Mouse (Mus musculus): ENCODE measurements around the gene Josd1. TPM values are rescaled to one million over a fixed set of nuclear protein-coding genes. Genes with fewer than 3 reads are reported as not detected.
A peak's percentile ranks its signal among the peaks of the same experiment; 100 is the strongest.

Josd1 gene
- polyA plus RNA-seq, 1 experiment from 2014 or later = 19.0 TPM

DNA sequence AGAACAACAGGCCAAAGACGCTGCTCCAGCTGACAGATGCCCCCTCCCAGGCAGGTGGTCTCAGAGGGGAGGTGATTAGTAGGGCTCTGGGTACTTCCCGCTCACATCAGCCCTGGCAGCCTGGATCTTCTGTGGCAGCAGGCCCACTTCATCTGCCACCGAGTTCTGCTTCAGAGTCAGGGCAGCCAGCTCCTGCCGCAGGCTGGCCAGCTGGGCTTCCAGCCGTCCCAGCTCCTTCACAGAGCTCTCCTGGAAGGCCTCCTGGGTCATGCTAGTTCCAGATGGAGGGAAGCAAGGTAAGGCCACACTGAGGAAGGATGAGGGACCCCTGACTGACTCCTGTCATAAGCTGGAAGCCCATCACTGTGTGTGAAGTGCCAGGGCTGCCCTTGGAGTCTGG, 40.6 kb upstream of the Josd1 start:
- no peaks in the 10 kb centered on the region for H3K9me3 ChIP-seq (replicated peaks; ENCODE audit: low read length)
- DNase-seq (ENCODE audit: low spot score) (no peak), ATAC-seq (replicated peaks; ENCODE audit: low FRiP score, low read depth) (no peak)
- H3K27ac ChIP-seq = no peak overlapping the region
- H3K4me3 ChIP-seq (replicated peaks; ENCODE audit: low read depth, low read length) = no peak overlapping the region
- no peak overlapping the region for H3K4me2 ChIP-seq (ENCODE audit: low read length)
- H3K4me1 ChIP-seq (replicated peaks; ENCODE audit: insufficient read depth, low read length) = no peaks in the 10 kb centered on the region
- 73% methylated on average over 5 of the region's 5 CpGs for WGBS
- no peak overlapping the region for H3K9ac ChIP-seq (ENCODE audit: low read depth, low read length)
- peaks cover 73% of the 10 kb centered on the region for H3K36me3 ChIP-seq (ENCODE audit: insufficient read depth, low read length)
- no peaks in the 10 kb centered on the region for H3K27me3 ChIP-seq (ENCODE audit: insufficient read depth, low read length)
- TF ChIP-seq CTCF (IDR thresholded peaks at IDR 0.05; ENCODE audit: low read depth) = no peak

DNA sequence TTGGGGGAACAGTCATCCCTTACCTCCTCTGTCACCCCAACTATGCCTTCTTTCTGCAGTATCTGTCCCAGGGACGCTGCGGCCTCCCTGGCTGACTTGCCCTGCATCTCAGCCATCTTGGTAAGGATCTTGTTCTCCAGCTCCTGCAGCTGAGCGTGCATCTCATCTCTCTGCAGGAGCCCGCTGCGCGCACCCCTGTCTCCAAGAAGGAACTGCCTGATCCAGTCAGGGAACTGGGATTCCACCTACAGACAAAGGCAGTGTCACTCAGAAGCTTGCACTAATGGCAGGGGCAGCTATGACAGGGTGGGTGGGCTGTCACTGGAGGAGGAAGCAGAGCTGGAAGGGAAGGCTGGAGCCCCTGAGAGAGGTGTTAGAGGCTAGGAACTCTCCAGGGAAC, 40.1 kb upstream of the Josd1 start:
- WGBS = 93% methylated on average over 6 of the region's 6 CpGs
- DNase-seq (ENCODE audit: low spot score) = no peak
- no peaks in the 10 kb centered on the region for H3K9me3 ChIP-seq (replicated peaks; ENCODE audit: low read length)
- H3K36me3 ChIP-seq (ENCODE audit: insufficient read depth, low read length) = peaks cover 69% of the 10 kb centered on the region
- no peak overlapping the region for H3K27ac ChIP-seq
- no peak overlapping the region for H3K4me2 ChIP-seq (ENCODE audit: low read length)
- no peak for ATAC-seq (replicated peaks; ENCODE audit: low FRiP score, low read depth)
- no peaks in the 10 kb centered on the region for H3K4me1 ChIP-seq (replicated peaks; ENCODE audit: insufficient read depth, low read length)
- no peaks in the 10 kb centered on the region for H3K27me3 ChIP-seq (ENCODE audit: insufficient read depth, low read length)
- H3K4me3 ChIP-seq (replicated peaks; ENCODE audit: low read depth, low read length) = no peak overlapping the region
- no peak overlapping the region for H3K9ac ChIP-seq (ENCODE audit: low read depth, low read length)
- no peak for TF ChIP-seq CTCF (IDR thresholded peaks at IDR 0.05; ENCODE audit: low read depth)

DNA sequence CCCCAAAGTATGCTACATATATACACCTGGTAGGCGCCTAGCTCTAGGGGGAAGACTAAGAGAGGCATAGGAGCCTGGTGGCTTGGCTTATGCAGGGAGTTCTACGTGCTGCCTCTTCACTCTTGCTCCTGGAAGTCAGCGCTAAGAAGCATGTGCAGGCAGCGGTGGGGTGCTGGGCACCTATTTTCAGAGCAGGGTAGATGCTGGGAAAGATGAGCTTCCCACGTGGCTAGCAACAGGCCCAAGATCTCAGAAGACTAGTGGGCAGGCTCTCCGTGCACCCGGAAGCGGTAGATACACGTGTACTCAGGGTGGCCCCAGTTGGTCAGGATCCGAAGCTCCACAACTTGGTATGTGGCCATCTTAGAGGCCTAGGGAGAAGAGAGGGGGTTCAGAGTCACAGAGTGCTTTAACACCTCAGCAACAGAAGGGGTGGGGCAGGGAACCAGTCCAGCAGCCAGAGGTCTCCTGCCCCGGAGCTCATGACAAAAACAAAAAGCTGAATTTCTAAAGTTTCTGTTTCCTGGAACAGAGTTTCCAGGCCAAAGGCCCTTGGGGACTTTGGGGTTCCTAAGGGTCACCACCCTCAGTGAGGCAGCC, 37.6 kb upstream of the Josd1 start:
- Histone ChIP-seq H3K4me3 (replicated peaks; ENCODE audit: low read depth, low read length) (no peak overlapping the region), H3K27me3 (ENCODE audit: insufficient read depth, low read length) (no peaks in the 10 kb centered on the region), H3K4me1 (replicated peaks; ENCODE audit: insufficient read depth, low read length) (no peaks in the 10 kb centered on the region), H3K36me3 (ENCODE audit: insufficient read depth, low read length) (peaks cover 63% of the 10 kb centered on the region), H3K4me2 (ENCODE audit: low read length) (no peak overlapping the region), H3K9ac (ENCODE audit: low read depth, low read length) (no peak overlapping the region), H3K9me3 (replicated peaks; ENCODE audit: low read length) (no peaks in the 10 kb centered on the region), H3K27ac (no peak overlapping the region)
- 90% methylated on average over 11 of the region's 11 CpGs for WGBS
- TF ChIP-seq CTCF (IDR thresholded peaks at IDR 0.05; ENCODE audit: low read depth) = no peak
- ATAC-seq (replicated peaks; ENCODE audit: low FRiP score, low read depth) = no peak
- no peak for DNase-seq (ENCODE audit: low spot score)

DNA sequence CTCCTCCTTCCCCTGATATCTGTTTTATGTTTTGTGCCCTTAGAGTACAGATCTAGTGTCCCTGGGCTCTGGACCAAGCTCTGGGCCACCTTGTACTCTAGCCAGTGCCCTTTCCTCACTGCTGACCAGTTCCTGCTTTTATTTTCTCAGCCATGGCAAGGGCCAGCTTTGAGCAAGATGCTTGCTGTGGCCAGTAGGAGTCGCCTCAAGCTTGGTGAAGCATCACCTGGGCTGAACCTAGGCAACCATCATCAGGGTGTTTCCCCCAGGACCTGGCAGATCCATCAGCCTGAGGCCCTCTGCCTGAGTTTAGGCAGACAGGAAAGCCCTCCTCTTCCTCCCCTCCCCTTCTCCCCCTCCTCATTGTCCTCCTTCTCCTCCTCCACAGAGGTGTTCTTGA, 35.7 kb upstream of the Josd1 start:
- H3K9ac ChIP-seq (ENCODE audit: low read depth, low read length) = no peak overlapping the region
- H3K4me2 ChIP-seq (ENCODE audit: low read length) = no peak overlapping the region
- peaks cover 64% of the 10 kb centered on the region for H3K36me3 ChIP-seq (ENCODE audit: insufficient read depth, low read length)
- peak; percentile 48; the same call in 1 of the 2 replicates for ATAC-seq (replicated peaks; ENCODE audit: low FRiP score, low read depth)
- peak; percentile 64 for DNase-seq (ENCODE audit: low spot score)
- no peak overlapping the region for H3K27ac ChIP-seq
- H3K4me1 ChIP-seq (replicated peaks; ENCODE audit: insufficient read depth, low read length) = no peaks in the 10 kb centered on the region
- no peaks in the 10 kb centered on the region for H3K27me3 ChIP-seq (ENCODE audit: insufficient read depth, low read length)
- TF ChIP-seq CTCF (IDR thresholded peaks at IDR 0.05; ENCODE audit: low read depth) = peak; percentile 74
- H3K9me3 ChIP-seq (replicated peaks; ENCODE audit: low read length) = no peaks in the 10 kb centered on the region
- 7% methylated on average over 1 of the region's 1 CpGs for WGBS
- H3K4me3 ChIP-seq (replicated peaks; ENCODE audit: low read depth, low read length) = no peak overlapping the region

DNA sequence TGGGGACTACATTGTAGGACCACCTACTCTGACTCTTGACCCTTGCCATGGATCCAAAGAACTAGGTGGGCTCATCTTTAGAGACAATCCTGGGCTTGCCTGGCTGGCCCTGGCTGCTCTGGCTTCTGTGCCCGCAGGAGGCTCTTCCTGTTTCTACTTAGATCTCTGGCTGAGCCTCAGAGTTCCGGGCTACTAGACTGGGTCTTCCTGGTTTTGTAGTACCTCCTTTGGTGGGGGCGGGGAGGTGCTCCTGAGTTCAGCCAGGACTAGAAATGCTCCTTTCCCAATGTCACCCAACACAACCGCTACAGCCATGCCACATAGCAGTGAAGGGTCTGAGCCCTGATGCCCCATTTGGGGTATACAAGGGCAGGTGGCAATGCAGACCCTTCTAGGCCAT, 33.1 kb upstream of the Josd1 start:
- H3K9me3 ChIP-seq (replicated peaks; ENCODE audit: low read length) = no peaks in the 10 kb centered on the region
- 79% methylated on average over 4 of the region's 4 CpGs for WGBS
- no peaks in the 10 kb centered on the region for H3K27me3 ChIP-seq (ENCODE audit: insufficient read depth, low read length)
- no peak overlapping the region for H3K9ac ChIP-seq (ENCODE audit: low read depth, low read length)
- no peak overlapping the region for H3K27ac ChIP-seq
- no peak overlapping the region for H3K4me3 ChIP-seq (replicated peaks; ENCODE audit: low read depth, low read length)
- ATAC-seq (replicated peaks; ENCODE audit: low FRiP score, low read depth) (no peak), DNase-seq (ENCODE audit: low spot score) (no peak)
- TF ChIP-seq CTCF (IDR thresholded peaks at IDR 0.05; ENCODE audit: low read depth) = no peak
- peaks cover 60% of the 10 kb centered on the region for H3K36me3 ChIP-seq (ENCODE audit: insufficient read depth, low read length)
- H3K4me1 ChIP-seq (replicated peaks; ENCODE audit: insufficient read depth, low read length) = no peaks in the 10 kb centered on the region
- no peak overlapping the region for H3K4me2 ChIP-seq (ENCODE audit: low read length)

DNA sequence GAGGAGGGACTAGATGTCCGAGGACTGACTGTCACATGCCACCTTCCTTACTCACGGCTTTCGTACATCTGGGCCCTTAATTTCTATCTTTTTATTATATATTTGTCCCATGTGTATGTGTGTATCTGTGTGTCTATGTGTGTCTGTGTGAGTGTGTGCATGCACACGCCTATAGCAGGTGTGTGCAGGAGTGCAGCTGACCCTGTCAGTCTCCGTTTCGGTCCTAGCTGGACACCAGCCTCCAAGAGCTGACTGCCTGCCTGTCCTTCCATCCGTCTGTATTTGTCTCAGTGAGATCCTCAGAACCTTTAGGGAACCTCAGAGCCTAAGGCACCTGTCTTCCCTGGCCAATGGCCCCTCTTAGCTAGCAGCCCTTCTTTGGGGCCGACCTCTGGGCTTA, 32.5 kb upstream of the Josd1 start:
- WGBS = 93% methylated on average over 8 of the region's 8 CpGs
- TF ChIP-seq CTCF (IDR thresholded peaks at IDR 0.05; ENCODE audit: low read depth) = no peak

DNA sequence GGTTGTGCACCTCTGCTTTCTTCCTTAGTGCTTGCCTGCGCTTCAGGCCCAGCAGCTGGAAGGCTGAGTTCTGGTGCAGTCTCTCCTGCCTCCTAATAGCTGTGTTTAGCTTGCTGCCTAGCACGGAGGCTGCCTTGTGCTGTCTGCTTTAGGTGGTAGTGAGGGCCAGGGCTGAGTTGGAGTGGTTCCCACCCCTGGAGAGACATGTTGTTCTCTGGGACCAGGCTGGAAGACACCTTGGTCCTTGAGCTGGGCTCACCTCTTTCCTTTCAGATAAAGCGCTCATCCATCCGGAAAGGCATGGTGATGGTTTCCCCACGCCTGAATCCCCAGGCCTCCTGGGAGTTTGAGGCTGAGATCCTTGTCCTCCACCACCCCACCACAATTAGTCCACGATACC, 29.0 kb upstream of the Josd1 start:
- DNase-seq (ENCODE audit: low spot score) (no peak), ATAC-seq (replicated peaks; ENCODE audit: low FRiP score, low read depth) (no peak)
- 90% methylated on average over 6 of the region's 6 CpGs for WGBS
- H3K4me3 ChIP-seq (replicated peaks; ENCODE audit: low read depth, low read length) = no peak overlapping the region
- TF ChIP-seq CTCF (IDR thresholded peaks at IDR 0.05; ENCODE audit: low read depth) = no peak
- H3K27me3 ChIP-seq (ENCODE audit: insufficient read depth, low read length) = no peaks in the 10 kb centered on the region
- H3K36me3 ChIP-seq (ENCODE audit: insufficient read depth, low read length) = peaks cover 75% of the 10 kb centered on the region
- no peak overlapping the region for H3K9ac ChIP-seq (ENCODE audit: low read depth, low read length)
- H3K27ac ChIP-seq = no peak overlapping the region
- no peak overlapping the region for H3K4me2 ChIP-seq (ENCODE audit: low read length)
- no peaks in the 10 kb centered on the region for H3K9me3 ChIP-seq (replicated peaks; ENCODE audit: low read length)
- no peaks in the 10 kb centered on the region for H3K4me1 ChIP-seq (replicated peaks; ENCODE audit: insufficient read depth, low read length)

More for the DNA sequence above, 32.5 kb upstream of the Josd1 start:
- H3K4me1 ChIP-seq (replicated peaks; ENCODE audit: insufficient read depth, low read length) = no peaks in the 10 kb centered on the region
- no peak overlapping the region for H3K4me2 ChIP-seq (ENCODE audit: low read length)
- H3K4me3 ChIP-seq (replicated peaks; ENCODE audit: low read depth, low read length) = no peak overlapping the region
- H3K9ac ChIP-seq (ENCODE audit: low read depth, low read length) = no peak overlapping the region
- DNase-seq (ENCODE audit: low spot score) (no peak), ATAC-seq (replicated peaks; ENCODE audit: low FRiP score, low read depth) (no peak)
- no peaks in the 10 kb centered on the region for H3K9me3 ChIP-seq (replicated peaks; ENCODE audit: low read length)
- no peaks in the 10 kb centered on the region for H3K27me3 ChIP-seq (ENCODE audit: insufficient read depth, low read length)
- no peak overlapping the region for H3K27ac ChIP-seq
- H3K36me3 ChIP-seq (ENCODE audit: insufficient read depth, low read length) = peaks cover 59% of the 10 kb centered on the region

Data from kidney, postnatal 0 days (tissue).